Mouse (Mus musculus) cerebellum, adult 9-11 months (tissue): ENCODE measurements around the gene Ceacam20.
"Not testable (repeated sequence)": the region's sequence is repeated elsewhere in the genome, so short reads cannot be mapped to it uniquely, and the experiment has no call there.

ENCODE experiments used
- DNase-seq: peaks from one replicate; pipeline ENCODE4 v3.0.0; 2022

The Ceacam20 gene

GRCm38 (mm10) chr7:19964985-19965579 lies at the start of gene Ceacam20:
Gene Ceacam20 (plus strand): TSS chr7:19965412.
- DNase-seq: no peak

DNA sequence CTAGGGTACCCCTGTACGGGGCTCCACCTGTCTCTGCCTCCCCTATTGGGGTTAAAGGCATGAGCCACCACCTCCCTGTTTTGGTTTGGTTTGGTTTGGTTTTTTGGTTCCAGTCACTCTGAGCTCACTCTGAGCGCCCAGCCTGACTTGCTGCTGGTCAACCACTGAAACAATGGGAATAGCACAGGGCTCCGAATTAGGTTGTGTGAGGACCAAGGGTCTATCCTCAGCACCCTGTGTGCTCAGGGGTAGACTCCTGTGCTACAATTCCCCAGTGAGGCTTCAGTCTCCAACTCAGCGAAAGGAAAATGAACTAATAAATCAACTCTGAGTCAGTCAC lies 45.1 kb upstream of the Ceacam20 start:
- DNase-seq: no peak

DNA sequence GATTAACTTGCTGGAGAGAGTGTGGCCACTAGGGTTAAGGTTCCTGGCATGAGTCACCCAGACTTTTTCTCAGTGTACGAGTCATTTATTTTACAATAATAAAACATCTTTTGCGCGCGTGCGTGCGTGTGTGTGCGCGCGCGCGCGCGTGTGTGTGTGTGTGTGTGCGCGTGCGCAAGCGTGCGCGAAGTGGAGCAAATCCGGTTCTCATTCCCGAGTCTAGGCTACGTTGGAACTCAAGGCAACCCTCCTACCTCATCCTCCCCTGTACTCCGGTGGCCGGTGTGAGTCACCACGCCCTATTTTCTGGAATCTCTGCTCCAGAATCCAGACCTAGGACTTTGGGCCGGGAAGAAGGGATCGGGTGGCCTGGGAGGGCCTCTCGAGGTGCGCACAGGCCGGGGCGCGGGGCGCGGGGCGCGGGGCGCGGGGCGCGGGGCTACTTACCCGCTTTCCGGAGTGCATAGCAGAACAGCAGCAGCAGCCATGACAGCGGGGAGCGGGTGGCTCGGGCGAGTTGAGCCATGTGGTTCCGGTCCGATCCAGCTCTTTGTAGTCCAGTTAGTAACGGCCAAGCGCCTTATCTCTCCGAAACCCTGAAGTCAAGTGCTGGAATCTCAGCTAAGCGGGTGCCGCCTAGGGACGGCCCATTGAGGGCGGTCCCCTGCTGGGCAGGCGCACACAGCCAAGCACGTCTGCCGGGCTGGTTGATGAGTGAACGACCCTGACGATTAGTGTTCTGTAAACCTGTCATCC lies 44.5 kb upstream of the Ceacam20 start, which contains the start of gene Pvr:
Pvr (minus strand) TSS at position 655 of the 756 bp plus-strand sequence.
- peak; percentile 65 for DNase-seq

GRCm38 (mm10) chr7:19923354-19923753 lies 41.9 kb upstream of the Ceacam20 start:
- no peak for DNase-seq

DNA sequence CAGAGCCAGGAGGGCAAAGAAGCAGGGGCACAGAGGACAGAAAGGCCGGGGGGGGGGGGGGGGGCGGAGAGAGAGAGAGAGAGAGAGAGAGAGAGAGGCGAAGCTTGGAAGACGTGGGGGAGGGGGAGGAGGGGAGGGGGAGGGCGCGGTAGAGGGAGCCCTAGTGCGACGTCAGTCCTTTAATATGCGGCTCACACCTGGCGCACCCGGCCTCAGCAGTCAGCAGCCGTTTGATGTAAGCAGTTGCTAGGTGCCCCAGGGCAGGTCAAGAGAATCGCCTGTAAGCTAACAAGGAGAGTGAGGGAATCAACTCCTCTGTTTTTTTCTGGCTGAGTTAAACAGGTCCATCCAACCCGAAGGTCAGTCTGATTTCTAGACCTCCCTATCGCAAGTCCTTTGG lies 41.4 kb upstream of the Ceacam20 start:
- DNase-seq: no peak

- DNase-seq: peak; percentile 21
Measured at GRCm38 (mm10) chr7:19925376-19925775, 39.8 kb upstream of the Ceacam20 start.

GRCm38 (mm10) chr7:19926849-19927480 lies 38.2 kb upstream of the Ceacam20 start:
- no peak for DNase-seq

DNA sequence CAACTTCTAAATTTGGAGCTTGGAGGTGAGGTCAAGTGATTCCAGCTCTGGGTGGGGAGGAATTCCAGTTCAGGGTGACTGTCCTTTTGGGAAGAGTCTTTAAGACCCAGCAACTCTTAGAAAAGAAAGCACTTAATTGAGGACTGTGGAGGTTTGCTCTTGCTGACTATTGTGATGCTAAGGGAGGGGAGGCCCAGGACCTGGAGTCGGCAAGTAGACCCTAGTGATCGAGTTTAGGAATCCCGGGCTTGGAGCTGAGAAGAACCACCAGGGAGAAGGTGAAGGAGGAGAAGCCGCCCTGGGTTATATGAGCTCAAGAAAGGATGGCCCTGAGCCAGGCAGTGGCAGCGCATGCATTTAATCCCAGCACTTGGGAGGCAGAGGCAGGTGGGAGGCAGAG lies 36.7 kb upstream of the Ceacam20 start:
- no peak for DNase-seq

- not testable (repeated sequence) for DNase-seq
Measured at GRCm38 (mm10) chr7:19930481-19930880, 34.7 kb upstream of the Ceacam20 start.

DNA sequence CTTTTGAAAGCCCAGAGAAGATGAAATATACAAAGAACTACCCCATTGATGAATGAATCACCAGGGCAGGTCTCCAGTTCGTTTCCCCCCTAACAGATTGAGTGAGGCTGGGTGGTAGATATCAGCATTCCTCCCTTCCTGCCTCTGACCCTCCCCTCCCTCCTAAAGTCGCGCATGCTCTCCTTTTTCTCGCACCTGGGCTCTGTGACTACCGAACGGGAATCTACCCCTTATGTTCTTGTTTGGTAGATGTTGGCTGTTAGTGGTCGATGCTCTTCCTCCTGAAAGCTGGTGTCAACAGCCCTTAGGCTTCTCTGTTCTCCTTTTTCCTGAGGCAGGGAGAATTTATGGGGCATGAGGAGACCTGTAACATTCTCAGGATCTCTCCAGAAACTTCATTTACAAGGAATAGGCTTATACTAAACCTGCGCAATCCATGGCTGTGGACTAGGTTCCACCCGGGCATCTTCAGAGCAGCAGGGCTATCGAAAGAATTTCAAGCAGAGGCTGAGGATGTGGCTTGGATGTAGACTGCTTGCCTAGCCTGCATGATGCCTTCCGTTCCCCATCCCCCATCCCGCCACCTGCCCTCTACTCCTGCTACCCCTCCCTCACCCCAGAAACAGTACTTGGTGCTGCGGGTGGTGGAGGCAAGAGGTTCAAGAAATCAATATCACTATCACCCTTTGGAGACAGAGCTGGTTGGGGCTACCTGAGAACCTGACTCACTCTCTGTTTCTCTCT lies 32.9 kb upstream of the Ceacam20 start:
- DNase-seq: no peak

DNA sequence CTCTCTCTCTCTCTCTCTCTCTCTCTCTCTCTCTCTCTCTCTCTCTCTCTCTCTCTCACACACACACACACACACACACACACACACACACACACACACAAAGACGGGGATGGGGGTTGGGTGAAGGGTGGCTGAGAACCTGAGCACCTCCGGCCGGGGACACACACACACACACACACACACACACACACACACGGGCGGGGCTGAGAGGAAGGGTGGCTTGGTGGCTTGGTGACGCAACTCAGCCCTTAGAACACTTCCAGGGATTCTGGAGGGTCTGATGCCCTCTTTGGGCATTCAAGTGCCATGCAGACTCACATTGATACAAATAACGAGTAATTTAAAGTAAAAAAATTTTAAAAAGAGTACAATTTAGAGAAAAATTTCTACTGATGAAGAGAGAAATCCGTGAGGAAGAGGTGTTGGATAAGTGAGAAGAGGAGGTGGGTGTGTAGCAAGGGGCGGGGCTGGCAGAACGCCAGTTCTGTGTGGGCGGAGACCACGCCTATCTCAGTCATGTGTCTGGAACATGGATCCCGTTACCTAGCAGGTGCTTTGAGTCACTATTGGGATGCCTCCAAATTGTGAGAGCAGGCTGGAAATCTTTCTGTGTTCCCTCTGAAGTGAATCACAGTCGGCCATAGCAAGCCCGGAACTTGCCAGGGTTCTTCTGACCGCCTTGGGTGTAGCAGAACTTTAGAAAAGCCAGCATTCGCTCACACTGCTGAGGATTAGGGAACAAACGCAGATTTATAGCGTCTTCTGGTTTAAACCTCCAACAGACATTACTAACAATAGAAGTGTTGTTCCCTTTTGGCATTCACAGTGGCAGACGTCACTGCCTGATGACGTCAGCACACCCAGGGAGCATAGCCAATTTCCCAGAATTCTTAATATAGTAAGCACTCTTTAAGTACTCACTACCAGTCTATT lies 32.1 kb upstream of the Ceacam20 start:
- DNase-seq: peak; percentile 66

DNA sequence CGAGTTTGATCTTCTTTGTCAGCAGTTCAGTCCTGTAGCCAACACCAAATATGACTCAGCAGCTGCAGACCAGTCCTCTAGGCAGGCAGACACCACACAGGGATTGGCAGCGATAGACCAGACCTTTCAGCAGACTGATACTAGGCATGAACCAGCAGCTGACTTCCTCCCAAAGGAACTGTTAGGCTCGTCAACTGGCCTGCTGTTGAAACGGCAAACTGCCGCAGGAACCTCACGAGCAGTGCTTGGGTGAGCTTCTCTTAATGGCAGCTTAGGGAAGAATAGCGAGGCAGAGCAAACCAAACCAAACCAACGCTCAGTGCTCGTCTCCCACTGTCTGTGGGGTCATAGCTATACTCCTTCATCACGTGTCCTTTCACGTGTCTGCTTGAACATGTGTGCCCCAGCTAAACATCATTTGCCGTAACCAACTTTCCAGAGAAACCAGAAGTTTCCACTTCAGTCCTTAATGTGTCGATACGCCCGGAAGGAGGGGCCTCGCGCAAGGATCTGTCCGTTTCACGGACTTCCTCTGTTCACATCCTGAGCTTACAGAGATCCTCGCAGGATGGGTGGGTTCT lies 30.0 kb upstream of the Ceacam20 start:
- no peak for DNase-seq

DNA sequence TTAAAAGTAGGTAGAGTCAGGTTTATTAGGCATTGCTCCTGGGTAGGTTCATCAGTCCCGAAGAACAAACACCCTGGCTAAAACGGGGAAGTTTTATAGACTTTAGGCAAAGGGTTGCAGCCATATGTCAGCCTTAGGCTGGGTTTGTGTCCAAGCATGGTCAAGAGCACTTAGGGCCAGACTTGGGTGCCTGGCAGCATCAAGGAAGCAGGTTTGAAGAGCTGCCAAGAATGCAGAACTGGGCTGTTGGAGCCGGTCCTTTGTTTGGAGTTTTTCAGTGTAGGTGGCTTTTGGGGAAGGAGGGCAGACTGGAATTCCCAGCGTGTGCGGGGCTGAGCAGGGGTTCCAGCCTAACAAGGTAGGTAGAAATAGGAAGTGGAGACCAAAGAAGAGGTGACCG lies 29.3 kb upstream of the Ceacam20 start:
- no peak for DNase-seq

- DNase-seq: no peak
Measured at GRCm38 (mm10) chr7:19937229-19937821, 27.9 kb upstream of the Ceacam20 start.

DNA sequence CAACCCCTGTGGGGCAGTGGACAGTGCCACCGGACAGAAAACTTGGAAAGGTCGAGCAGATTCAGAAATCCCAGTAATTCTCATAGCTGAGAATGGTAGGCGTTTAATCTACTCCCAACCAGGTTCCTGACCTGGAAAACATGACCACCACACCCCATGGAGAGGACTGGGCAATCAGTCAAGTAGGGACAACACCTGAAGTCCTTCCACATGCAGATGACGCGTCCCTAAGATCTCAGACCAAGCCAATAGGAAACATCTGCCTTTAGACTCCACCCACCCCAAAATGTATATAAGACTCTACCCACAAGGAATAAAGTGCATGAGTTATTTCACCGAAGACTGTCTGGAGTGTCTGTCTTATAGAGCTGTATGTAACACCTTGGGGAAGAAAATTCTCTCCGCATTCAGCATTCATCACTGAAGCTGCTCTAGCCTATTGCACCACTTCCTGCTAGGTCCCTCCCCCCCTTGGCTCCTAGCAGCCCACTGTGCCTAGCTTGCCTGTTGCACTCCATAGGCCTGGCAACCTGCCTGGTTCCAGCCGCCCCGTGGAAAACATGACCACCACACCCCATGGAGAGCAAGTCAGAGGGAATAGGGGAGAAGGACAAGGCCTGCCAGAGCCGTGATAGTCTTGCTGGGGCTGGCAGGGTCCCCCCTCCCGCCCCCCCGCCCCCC lies 25.5 kb upstream of the Ceacam20 start:
- no peak for DNase-seq

DNA sequence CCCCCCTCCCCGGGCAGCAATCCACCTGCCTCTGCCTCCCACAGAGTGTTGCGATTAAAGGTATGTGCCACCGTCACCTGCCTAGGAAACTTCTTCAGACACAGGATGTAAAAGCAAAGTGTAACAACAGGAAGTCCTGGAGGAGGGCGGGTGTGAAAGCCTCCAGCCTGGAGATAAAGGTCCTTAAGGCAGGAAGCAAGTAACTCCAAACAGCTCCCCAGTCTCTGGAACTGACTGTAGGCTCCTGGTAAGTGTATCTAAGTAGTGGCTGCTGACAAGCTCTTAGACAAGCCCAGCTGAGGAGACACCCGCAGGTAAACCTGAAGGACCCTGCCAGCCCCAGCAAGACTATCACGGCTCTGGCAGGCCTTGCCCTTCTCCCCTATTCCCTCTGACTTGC lies 25.0 kb upstream of the Ceacam20 start:
- no peak for DNase-seq

DNA sequence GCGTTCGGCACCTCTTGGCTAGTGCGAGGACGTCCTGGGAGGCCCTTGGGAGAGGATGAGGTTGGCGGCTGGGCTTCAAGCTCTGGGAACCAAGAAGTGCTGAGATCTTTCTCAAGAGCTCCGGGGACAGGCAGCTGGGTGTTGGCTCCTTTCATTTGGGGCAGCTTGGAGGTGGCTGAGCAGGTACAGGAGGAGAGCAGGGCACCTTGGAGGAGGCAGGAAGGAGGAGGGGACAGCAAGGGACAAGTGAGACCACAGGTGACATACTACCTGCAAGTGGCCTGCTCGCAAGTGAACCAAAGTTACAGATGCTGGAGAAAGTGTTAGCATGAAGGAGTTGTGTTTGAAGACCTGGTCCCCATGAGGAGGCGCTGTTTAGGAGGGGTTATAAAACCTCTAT lies 20.5 kb upstream of the Ceacam20 start:
- DNase-seq: no peak

- DNase-seq: no peak
Measured at GRCm38 (mm10) chr7:19945201-19945600, 20.0 kb upstream of the Ceacam20 start.

DNA sequence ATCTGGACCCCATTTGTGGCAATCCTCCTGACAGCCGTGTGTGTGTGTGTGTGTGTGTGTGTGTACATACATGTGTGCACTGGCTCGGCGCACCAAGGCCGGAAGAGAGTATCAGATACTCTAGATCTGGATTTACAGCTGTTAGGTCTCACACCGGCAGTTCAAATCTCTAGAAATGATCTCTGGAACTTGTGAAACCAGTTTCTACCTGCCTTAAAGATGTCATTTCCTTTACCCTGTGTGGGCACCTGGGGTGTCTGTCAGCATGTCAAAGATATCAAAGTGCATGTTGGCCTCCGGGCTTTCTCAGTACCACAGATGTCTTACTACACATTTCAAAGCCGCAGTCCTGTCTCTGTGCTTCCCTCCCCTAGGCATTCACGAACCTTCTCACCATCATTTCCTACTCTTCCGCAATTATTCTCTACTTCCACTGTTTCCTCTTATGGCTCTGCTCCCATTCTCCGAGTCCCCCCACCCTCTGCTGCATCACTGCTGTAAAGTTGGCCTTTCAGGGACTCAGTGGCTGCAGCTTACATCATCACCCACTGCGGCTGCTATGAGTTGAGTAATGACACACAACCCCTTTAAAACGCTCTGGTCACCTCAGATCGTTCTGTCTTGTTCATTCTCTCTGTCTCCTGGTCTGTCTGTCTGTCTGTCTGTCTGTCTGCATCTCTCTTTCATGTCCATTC lies 19.2 kb upstream of the Ceacam20 start:
- no peak for DNase-seq

DNA sequence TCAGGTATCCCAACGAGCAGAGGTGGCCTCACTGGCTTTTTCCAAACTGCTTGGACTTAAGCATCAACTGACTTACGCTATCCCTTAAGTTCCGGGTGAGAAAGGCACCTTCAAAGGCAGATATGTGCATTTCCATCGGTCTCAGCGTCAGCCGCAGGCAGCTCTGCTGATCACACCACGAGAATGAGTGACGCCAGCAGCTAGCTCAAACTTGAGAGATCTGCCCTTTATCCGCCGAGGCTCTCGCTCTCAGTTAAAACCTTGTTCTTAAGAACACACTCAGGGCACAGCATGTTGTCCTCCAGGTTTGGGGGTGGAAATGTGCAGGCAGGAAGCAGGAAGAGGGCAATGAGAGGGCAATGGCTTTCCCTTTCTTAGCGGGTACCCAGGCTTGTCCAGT lies 16.3 kb upstream of the Ceacam20 start:
- no peak for DNase-seq
